Mouse (Mus musculus): ENCODE measurements around the gene Pon2. TPM values are rescaled to one million over a fixed set of nuclear protein-coding genes. Genes with fewer than 3 reads are reported as not detected.
"Not testable (repeated sequence)": the region's sequence is repeated elsewhere in the genome, so short reads cannot be mapped to it uniquely, and the experiment has no call there.

Gene Pon2
- polyA plus RNA-seq, 1 experiment from 2014 or later: 20.1 TPM

DNA sequence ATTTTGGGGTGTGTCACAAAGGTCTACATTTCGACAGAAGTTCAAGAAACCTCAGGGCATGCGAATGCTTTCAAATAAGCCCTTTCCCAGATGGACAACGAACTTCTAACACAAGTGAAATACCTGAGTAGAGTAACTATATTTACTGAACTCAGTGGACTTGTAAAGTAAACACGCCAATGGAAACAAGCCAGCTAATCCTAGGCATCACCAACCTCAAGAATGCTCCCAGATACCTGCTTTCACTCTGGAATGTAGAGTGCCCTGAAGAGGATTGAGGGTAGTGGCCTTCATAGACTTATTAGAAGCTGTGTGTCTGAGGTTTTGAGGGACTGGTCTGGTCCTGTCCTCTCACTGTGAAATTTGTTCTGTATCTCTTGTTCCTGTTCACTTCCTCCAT is 60.7 kb downstream of the Pon2 start:
- Histone ChIP-seq H3K4me1 (no peaks in the 10 kb centered on the region), H3K9me3 (replicated peaks) (no peaks in the 10 kb centered on the region), H3K27ac (no peak overlapping the region), H3K27me3 (ENCODE audit: low read depth, poor library complexity, severe bottlenecking) (no peaks in the 10 kb centered on the region), H3K36me3 (no peaks in the 10 kb centered on the region), H3K4me3 (no peak overlapping the region)
- 96% methylated on average over 4 of the region's 4 CpGs for WGBS
- no peak for DNase-seq (ENCODE audit: low spot score)

DNA sequence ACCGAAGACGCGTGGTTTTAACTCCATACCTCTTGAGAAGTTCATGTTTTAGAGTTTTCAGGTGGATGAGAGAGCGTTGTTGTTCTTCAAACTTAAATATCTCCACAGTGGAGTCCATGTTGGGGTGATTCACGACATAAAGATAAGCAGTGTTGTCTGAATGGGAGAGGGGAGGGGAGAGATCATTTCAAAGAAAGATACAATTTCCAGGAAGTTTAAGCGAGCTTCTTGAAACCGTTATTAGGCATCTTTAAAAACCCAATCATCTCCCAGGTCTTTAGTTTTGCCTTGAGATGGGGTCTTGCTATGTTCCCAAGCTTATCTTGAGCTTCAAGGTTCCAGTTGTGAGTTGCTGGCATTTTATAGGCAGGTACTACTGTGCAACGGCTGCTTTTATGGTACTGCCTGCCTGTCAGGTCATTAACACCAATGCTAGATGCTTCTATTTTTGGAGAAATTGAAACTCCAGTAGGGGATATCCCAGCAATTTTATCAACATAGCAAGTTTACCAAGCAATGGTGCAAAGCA is 61.3 kb downstream of the Pon2 start:
- H3K36me3 ChIP-seq: no peaks in the 10 kb centered on the region
- no peak overlapping the region for H3K4me3 ChIP-seq
- no peaks in the 10 kb centered on the region for H3K4me1 ChIP-seq
- no peaks in the 10 kb centered on the region for H3K27me3 ChIP-seq (ENCODE audit: low read depth, poor library complexity, severe bottlenecking)
- no peaks in the 10 kb centered on the region for H3K9me3 ChIP-seq (replicated peaks)
- H3K27ac ChIP-seq: no peak overlapping the region
- 91% methylated on average over 8 of the region's 8 CpGs for WGBS
- DNase-seq (ENCODE audit: low spot score): no peak

GRCm38 (mm10) chr6:5234563-5234962 is 63.7 kb downstream of the Pon2 start:
- H3K36me3 ChIP-seq: no peaks in the 10 kb centered on the region
- no peaks in the 10 kb centered on the region for H3K27me3 ChIP-seq (ENCODE audit: low read depth, poor library complexity, severe bottlenecking)
- H3K4me1 ChIP-seq: no peaks in the 10 kb centered on the region
- 85% methylated on average over 3 of the region's 3 CpGs for WGBS
- H3K9me3 ChIP-seq (replicated peaks): no peaks in the 10 kb centered on the region
- H3K27ac ChIP-seq: no peak overlapping the region
- no peak for DNase-seq (ENCODE audit: low spot score)
- no peak overlapping the region for H3K4me3 ChIP-seq

DNA sequence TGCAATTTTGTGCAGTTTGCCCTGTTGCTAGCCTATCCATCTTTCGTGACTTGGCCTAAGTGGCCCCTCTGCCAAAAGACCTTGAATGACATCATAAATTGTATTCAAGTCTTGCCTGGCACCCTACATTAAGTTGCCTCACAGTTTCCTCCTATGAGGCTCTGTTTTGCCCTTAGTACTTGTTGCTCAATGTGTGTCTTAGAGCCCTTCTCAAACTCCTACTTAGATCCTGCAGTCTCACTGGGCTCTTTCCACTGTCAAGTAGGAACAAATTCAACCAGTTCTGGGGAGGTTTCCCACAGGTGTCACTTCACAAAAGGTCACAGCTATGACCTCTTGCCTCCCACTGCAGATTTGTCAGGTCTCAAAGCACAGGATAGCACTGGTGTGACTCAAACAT is 64.4 kb downstream of the Pon2 start:
- 98% methylated on average over 1 of the region's 1 CpGs for WGBS

DNA sequence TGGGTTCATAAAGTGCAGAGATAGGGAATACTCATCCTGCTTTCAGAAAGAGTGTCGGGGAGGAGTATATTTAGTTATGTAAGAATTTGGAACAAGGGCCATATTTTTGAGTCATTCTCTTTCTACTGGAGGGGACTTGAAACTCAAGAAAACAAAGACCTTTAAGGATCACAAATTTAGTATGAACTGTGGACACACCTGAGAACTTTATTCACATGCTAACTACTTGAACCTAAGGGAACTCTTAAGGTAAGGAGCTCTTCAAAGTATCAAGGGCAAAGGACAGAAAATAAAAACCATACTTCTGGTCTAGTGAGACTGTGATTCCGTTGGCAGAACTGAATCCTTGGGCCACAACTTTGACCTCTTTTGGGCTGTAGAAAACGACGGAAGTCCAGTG is 66.2 kb downstream of the Pon2 start:
- no peak overlapping the region for H3K4me3 ChIP-seq
- no peak for DNase-seq (ENCODE audit: low spot score)
- H3K27ac ChIP-seq: no peak overlapping the region
- no peaks in the 10 kb centered on the region for H3K4me1 ChIP-seq
- 90% methylated on average over 4 of the region's 4 CpGs for WGBS
- no peaks in the 10 kb centered on the region for H3K36me3 ChIP-seq
- no peaks in the 10 kb centered on the region for H3K27me3 ChIP-seq (ENCODE audit: low read depth, poor library complexity, severe bottlenecking)
- no peaks in the 10 kb centered on the region for H3K9me3 ChIP-seq (replicated peaks)

More for the DNA sequence above, 64.4 kb downstream of the Pon2 start:
- no peaks in the 10 kb centered on the region for H3K36me3 ChIP-seq
- no peaks in the 10 kb centered on the region for H3K9me3 ChIP-seq (replicated peaks)
- no peak overlapping the region for H3K4me3 ChIP-seq
- DNase-seq (ENCODE audit: low spot score): no peak
- H3K4me1 ChIP-seq: no peaks in the 10 kb centered on the region
- no peak overlapping the region for H3K27ac ChIP-seq
- H3K27me3 ChIP-seq (ENCODE audit: low read depth, poor library complexity, severe bottlenecking): no peaks in the 10 kb centered on the region

- DNase-seq (ENCODE audit: low spot score): no peak
- Histone ChIP-seq H3K9me3 (replicated peaks) (no peaks in the 10 kb centered on the region), H3K27me3 (ENCODE audit: low read depth, poor library complexity, severe bottlenecking) (no peaks in the 10 kb centered on the region)
These were observed 68.0 kb downstream of the Pon2 start for GRCm38 (mm10) chr6:5230261-5230660.

GRCm38 (mm10) chr6:5223551-5223950 is 74.7 kb downstream of the Pon2 start:
- H3K27me3 ChIP-seq (ENCODE audit: low read depth, poor library complexity, severe bottlenecking); DNase-seq (ENCODE audit: low spot score); H3K36me3 ChIP-seq; H3K4me1 ChIP-seq; H3K27ac ChIP-seq; H3K4me3 ChIP-seq; H3K9me3 ChIP-seq (replicated peaks): not testable (repeated sequence)
- WGBS: 96% methylated on average over 2 of the region's 2 CpGs

More at GRCm38 (mm10) chr6:5230261-5230660, 68.0 kb downstream of the Pon2 start:
- Histone ChIP-seq H3K4me3 (no peak overlapping the region), H3K36me3 (no peaks in the 10 kb centered on the region), H3K4me1 (no peaks in the 10 kb centered on the region), H3K27ac (no peak overlapping the region)
- 95% methylated on average over 5 of the region's 5 CpGs for WGBS

GRCm38 (mm10) chr6:5222080-5222479 is 76.2 kb downstream of the Pon2 start:
- H3K36me3 ChIP-seq: no peaks in the 10 kb centered on the region
- no peaks in the 10 kb centered on the region for H3K9me3 ChIP-seq (replicated peaks)
- H3K27me3 ChIP-seq (ENCODE audit: low read depth, poor library complexity, severe bottlenecking): no peaks in the 10 kb centered on the region
- DNase-seq (ENCODE audit: low spot score): no peak
- no peak overlapping the region for H3K27ac ChIP-seq
- 72% methylated on average over 3 of the region's 3 CpGs for WGBS
- H3K4me1 ChIP-seq: peaks cover 5% of the 10 kb centered on the region; the same call in 1 of the 2 replicates
- no peak overlapping the region for H3K4me3 ChIP-seq

DNA sequence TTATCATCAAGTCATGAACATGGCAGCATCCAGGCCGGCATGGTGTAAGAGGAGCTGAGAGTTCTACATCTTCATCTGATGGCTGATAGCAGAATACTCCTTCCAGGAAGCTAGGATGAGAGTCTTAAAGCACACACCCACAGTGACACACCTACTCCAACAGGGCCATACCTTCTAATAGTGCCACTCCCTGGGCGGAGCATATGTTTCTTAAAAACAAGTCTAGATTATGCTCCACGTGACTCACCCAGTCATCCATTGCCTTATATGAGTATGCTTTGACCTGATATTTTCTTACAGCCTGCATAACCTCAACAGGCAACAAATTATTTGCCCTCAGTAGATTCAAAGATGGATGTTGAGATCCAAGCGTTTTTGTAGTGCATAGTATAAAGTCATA is 80.1 kb downstream of the Pon2 start:
- no peaks in the 10 kb centered on the region for H3K27me3 ChIP-seq (ENCODE audit: low read depth, poor library complexity, severe bottlenecking)
- no peak overlapping the region for H3K4me3 ChIP-seq
- no peaks in the 10 kb centered on the region for H3K9me3 ChIP-seq (replicated peaks)
- peaks cover 5% of the 10 kb centered on the region; the same call in 1 of the 2 replicates for H3K4me1 ChIP-seq
- H3K36me3 ChIP-seq: no peaks in the 10 kb centered on the region
- no peak overlapping the region for H3K27ac ChIP-seq
- 96% methylated on average over 4 of the region's 4 CpGs for WGBS
- no peak for DNase-seq (ENCODE audit: low spot score)

Other genes with a start within 250 kb of the Pon2 start
- gene Pon1, start 104.5 kb downstream of the Pon2 start, polyA plus RNA-seq (2016; fragmentation: Nextera tagmentation; extraction: Ambion mirVana): 0.10 TPM in 1 of 2 replicates, not detected in the other
- 5.7 and 7.9 TPM in 2 replicates for gene Pon3, start 42.2 kb downstream of the Pon2 start, polyA plus RNA-seq (2016; fragmentation: Nextera tagmentation; extraction: Ambion mirVana)
- 371 and 448 TPM in 2 replicates for gene Asb4, start 84.9 kb upstream of the Pon2 start, polyA plus RNA-seq (2016; fragmentation: Nextera tagmentation; extraction: Ambion mirVana)
- 0.62 and 1.0 TPM in 2 replicates for gene Pdk4, start 197.9 kb upstream of the Pon2 start, polyA plus RNA-seq (2016; fragmentation: Nextera tagmentation; extraction: Ambion mirVana)